Mouse (Mus musculus) fat pad, adult 2 months (tissue): ENCODE measurements around the gene Olfr522.
A peak's percentile ranks its signal among the peaks of the same experiment; 100 is the strongest.
"Not testable (repeated sequence)": the region's sequence is repeated elsewhere in the genome, so short reads cannot be mapped to it uniquely, and the experiment has no call there.

ENCODE experiments used
- DNase-seq: peaks from one replicate; pipeline ENCODE4 v3.0.0-alpha.2; 2011; ENCODE audit warnings: low read depth, low spot score; ENCODE audit errors: extremely low read depth

Gene Olfr522

GRCm38 (mm10) chr7:140167950-140168349 lies 3.4 kb upstream of the Olfr522 start:
- no peak for DNase-seq

GRCm38 (mm10) chr7:140160363-140160762 lies 4.2 kb downstream of the Olfr522 start:
- DNase-seq, result no peak

- no peak for DNase-seq
Observed at GRCm38 (mm10) chr7:140154218-140154927, 10.2 kb downstream of the Olfr522 start, which contains the start of gene Sprn. TSS of gene Sprn (minus strand) at chr7:140154877.

GRCm38 (mm10) chr7:140153829-140154217 lies 10.7 kb downstream of the Olfr522 start:
- no peak for DNase-seq

- no peak for DNase-seq
Observed at GRCm38 (mm10) chr7:140153383-140153782, 11.2 kb downstream of the Olfr522 start.

GRCm38 (mm10) chr7:140144550-140144949 lies 20.0 kb downstream of the Olfr522 start:
- no peak for DNase-seq

- DNase-seq, result no peak
Observed at GRCm38 (mm10) chr7:140141350-140141749, 23.2 kb downstream of the Olfr522 start.

- DNase-seq, result no peak
Observed at GRCm38 (mm10) chr7:140138021-140138310, 26.6 kb downstream of the Olfr522 start.

- DNase-seq, result no peak
Observed at GRCm38 (mm10) chr7:140137135-140138020, 27.2 kb downstream of the Olfr522 start, which contains the start of gene Mtg1. TSS of gene Mtg1 (plus strand) at chr7:140137564.

- peak; percentile 49 for DNase-seq
Observed at GRCm38 (mm10) chr7:140135106-140135770, 29.3 kb downstream of the Olfr522 start.

- not testable (repeated sequence) for DNase-seq
Observed at GRCm38 (mm10) chr7:140134033-140134432, 30.5 kb downstream of the Olfr522 start.

GRCm38 (mm10) chr7:140132184-140132583 lies 32.4 kb downstream of the Olfr522 start:
- peak; percentile 50 for DNase-seq

GRCm38 (mm10) chr7:140127911-140128310 lies 36.7 kb downstream of the Olfr522 start:
- DNase-seq, result no peak

- DNase-seq, result peak; percentile 67
Observed at GRCm38 (mm10) chr7:140126934-140127333, 37.6 kb downstream of the Olfr522 start.

- DNase-seq, result no peak
Observed at GRCm38 (mm10) chr7:140126022-140126350, 38.6 kb downstream of the Olfr522 start.

- peak; percentile 37 for DNase-seq
Observed at GRCm38 (mm10) chr7:140125278-140126021, 39.1 kb downstream of the Olfr522 start.

GRCm38 (mm10) chr7:140124382-140124781 lies 40.2 kb downstream of the Olfr522 start:
- no peak for DNase-seq

GRCm38 (mm10) chr7:140122765-140123164 lies 41.8 kb downstream of the Olfr522 start:
- DNase-seq, result no peak

- DNase-seq, result no peak
Observed at GRCm38 (mm10) chr7:140121338-140121910, 43.1 kb downstream of the Olfr522 start.

GRCm38 (mm10) chr7:140120484-140120883 lies 44.1 kb downstream of the Olfr522 start:
- no peak for DNase-seq
